Mouse (Mus musculus) liver, embryonic 14.5 days (tissue): Measurements from ENCODE around the gene Foxa1. TPM values are rescaled to one million over a fixed set of nuclear protein-coding genes. Genes with fewer than 3 reads are reported as not detected.

Source experiments
- ATAC-seq: fragments of 200-750 bp; cut with Nextera tagmentation; 2 replicates; pipeline ENCODE4 v1.8.0; 2017; ENCODE audit warnings: moderate number of reproducible peaks, mild to moderate bottlenecking, moderate library complexity; ENCODE audit not compliant: insufficient read depth
- DNase-seq, 3 experiments: peaks; one replicate each; pipeline ENCODE4 v3.0.0-alpha.2; 2012 to 2013; ENCODE audit warnings: low read depth in 3 of 3, low spot score in 3 of 3
- H3K27ac ChIP-seq: fragments of 300-500 bp; sonication (generic); 2 replicates; pipeline ENCODE4 v1.5.1; 2014; ENCODE audit warnings: moderate library complexity, mild to moderate bottlenecking, control low read depth, inconsistent platforms
- H3K27me3 ChIP-seq: fragments of 300-500 bp; sonication (generic); 2 replicates; pipeline ENCODE4 v1.6.1; 2014; ENCODE audit warnings: mild to moderate bottlenecking, low read length, moderate library complexity; ENCODE audit not compliant: control insufficient read depth, insufficient read depth
- H3K36me3 ChIP-seq: fragments of 300-500 bp; sonication (generic); replicated peaks from 2 replicates; pipeline ENCODE4 v1.6.1; 2014; ENCODE audit warnings: low read depth; ENCODE audit not compliant: control insufficient read depth, insufficient read depth
- H3K4me1 ChIP-seq, 2 experiments: fragments of 200-500 bp in 1 of 2; fragments of 300-500 bp in 1 of 2; sonication (generic) in 1 of 2; replicated peaks; 2 replicates each; pipeline ENCODE4 v1.6.1; 2012 to 2014; ENCODE audit warnings: antibody characterized with exemption in 1 of 2, inconsistent platforms in 1 of 2, low read length in 1 of 2; ENCODE audit not compliant: control insufficient read depth in 2 of 2, insufficient read depth in 2 of 2
- H3K4me2 ChIP-seq: fragments of 300-500 bp; sonication (generic); 2 replicates; pipeline ENCODE4 v1.6.1; 2014; ENCODE audit warnings: low read depth, mild to moderate bottlenecking, control low read depth, moderate library complexity
- H3K4me3 ChIP-seq, 2 experiments: fragments of 200-500 bp in 1 of 2; fragments of 300-500 bp in 1 of 2; sonication (generic) in 1 of 2; 2 replicates each; pipeline ENCODE4 v1.5.1; 2012 to 2014; ENCODE audit warnings: low read depth in 2 of 2, low read length in 2 of 2, mild to moderate bottlenecking in 2 of 2, control low read depth in 1 of 2, inconsistent platforms in 1 of 2, moderate library complexity in 1 of 2; ENCODE audit not compliant: insufficient read depth in 1 of 2
- H3K9ac ChIP-seq: fragments of 300-500 bp; sonication (generic); replicated peaks from 2 replicates; pipeline ENCODE4 v1.6.1; 2014; ENCODE audit warnings: mild to moderate bottlenecking, control low read depth, moderate library complexity
- H3K9me3 ChIP-seq: fragments of 300-500 bp; sonication (generic); 2 replicates; pipeline ENCODE4 v1.6.1; 2016; ENCODE audit warnings: low read length, mixed read lengths; ENCODE audit not compliant: control insufficient read depth
- CTCF ChIP-seq: IDR thresholded peaks from 2 replicates; pipeline ENCODE4 v1.5.1; 2016; ENCODE audit warnings: antibody characterized with exemption, low read depth, control low read depth
- EP300 ChIP-seq: IDR thresholded peaks from 2 replicates; pipeline ENCODE4 v1.6.1; 2016; ENCODE audit warnings: antibody characterized with exemption, low read depth
- WGBS: fragments of 180-500 bp; shearing (Covaris S2); extraction: QIAGEN DNeasy Blood & Tissue Kit; methylation state at CpG from one replicate; pipeline ENCODE4 v1.1.7; 2014; ENCODE audit not compliant: insufficient replicate concordance; 5-methylcytosine and 5-hydroxymethylcytosine counted together
- polyA plus RNA-seq, 2 experiments: library from polyadenylated mRNA; depleted of rRNA in 1 of 2; stranded (reverse) in 1 of 2; unstranded in 1 of 2; fragments of >200 nt; fragmentation: Nextera tagmentation in 1 of 2; extraction: Ambion mirVana in 1 of 2; gene quantifications; 2 replicates each; pipeline versions ENCODE4 v1.2.1 to v1.2.3; 2012 to 2014

The Foxa1 gene
- polyA plus RNA-seq, 2 experiments: 0.63 to 2.0 TPM

DNA sequence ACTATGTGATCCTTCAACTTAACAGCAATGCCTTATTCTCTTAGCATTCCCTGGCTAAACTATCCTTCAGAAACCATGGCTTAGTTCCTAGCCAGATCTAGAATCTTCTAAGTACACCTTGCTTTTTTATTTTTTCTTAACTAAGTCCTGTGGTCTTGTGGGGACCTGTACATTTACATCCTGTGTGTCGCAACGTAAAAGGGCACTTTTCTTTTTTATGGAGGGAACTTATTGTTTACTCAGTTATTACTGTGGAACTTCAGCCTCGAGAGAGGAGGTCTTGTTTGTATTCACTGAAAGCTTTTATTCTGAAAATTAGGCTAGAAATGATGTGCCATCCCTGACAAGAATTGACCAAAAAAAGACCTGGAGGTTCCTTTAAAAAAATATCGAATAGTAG is 18.4 kb downstream of the Foxa1 start:
- Histone ChIP-seq H3K9me3 (no peaks in the 10 kb centered on the region), H3K27me3 (no peaks in the 10 kb centered on the region; the same call in none of the 2 replicates), H3K4me3 (no peak overlapping the region), H3K27ac (no peak overlapping the region), H3K4me2 (no peak overlapping the region), H3K4me1 (no peaks in the 10 kb centered on the region), H3K9ac (no peak overlapping the region), H3K36me3 (no peaks in the 10 kb centered on the region)
- no peak for DNase-seq
- 39% methylated on average over 4 of the region's 4 CpGs for WGBS
- no peak for TF ChIP-seq CTCF
- TF ChIP-seq EP300: no peak
- no peak for ATAC-seq

DNA sequence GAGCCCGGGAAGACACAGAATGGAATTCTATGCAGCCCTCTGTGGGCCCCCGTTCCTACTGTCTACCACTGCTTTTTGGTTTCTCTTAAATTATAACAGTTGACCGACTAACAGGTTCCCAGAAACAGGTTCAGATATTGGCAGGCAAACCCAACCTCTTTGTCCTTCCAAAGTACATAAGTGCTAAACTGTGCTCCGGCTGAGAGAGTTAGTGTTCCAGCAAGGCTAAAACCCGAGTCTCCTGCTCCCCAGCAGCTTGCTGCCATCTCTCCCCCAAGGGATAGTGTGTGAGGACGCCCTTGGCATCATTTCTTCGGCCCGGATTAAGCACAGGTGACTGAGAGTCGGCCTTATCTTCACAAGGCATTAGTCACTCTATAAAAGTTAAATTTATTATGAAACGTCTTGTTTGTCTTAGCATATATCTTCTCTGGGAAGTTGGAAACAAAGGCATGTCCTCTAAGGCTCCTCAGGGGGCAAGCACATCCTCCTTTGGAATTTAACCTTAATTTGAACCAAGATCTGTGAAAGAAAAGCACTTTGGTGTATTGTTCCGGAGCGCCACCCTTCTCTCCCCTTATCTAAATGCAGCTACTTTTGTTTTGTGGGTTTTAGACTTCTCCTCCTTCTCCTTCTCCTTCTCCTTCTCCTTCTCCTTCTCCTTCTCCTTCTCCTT is 30.9 kb downstream of the Foxa1 start:
- H3K4me3 ChIP-seq: no peak overlapping the region
- H3K9me3 ChIP-seq: no peaks in the 10 kb centered on the region
- DNase-seq: no peak
- TF ChIP-seq EP300 (no peak), CTCF (no peak)
- no peak overlapping the region for H3K27ac ChIP-seq
- H3K4me2 ChIP-seq: no peak overlapping the region
- no peaks in the 10 kb centered on the region for H3K4me1 ChIP-seq
- H3K36me3 ChIP-seq: no peaks in the 10 kb centered on the region
- 43% methylated on average over 12 of the region's 12 CpGs for WGBS
- no peak for ATAC-seq
- no peak overlapping the region for H3K9ac ChIP-seq
- H3K27me3 ChIP-seq: no peaks in the 10 kb centered on the region

DNA sequence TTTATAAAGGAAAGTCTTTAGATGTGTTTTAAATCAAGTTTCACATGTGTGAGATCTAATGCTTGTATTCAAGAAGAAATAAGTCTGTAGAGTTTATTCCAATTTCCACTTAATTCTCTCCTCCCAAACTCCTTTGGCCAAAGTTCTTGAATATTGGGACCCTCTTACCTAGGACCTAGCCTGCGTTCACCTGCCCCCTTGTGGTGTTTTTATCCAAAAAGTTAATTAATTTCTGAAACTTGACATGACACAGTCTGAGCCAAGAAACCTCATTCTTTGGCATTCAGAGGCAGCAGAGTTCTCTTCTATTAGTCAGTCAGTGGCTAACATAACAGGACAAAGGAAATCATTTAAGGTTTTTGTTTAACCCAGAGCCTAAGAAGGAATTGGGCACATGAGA is 32.2 kb downstream of the Foxa1 start:
- Histone ChIP-seq H3K4me3 (no peak overlapping the region), H3K36me3 (no peaks in the 10 kb centered on the region), H3K4me1 (no peaks in the 10 kb centered on the region), H3K27me3 (no peaks in the 10 kb centered on the region), H3K4me2 (no peak overlapping the region), H3K27ac (no peak overlapping the region), H3K9ac (no peak overlapping the region), H3K9me3 (no peaks in the 10 kb centered on the region)
- TF ChIP-seq EP300: no peak
- TF ChIP-seq CTCF: no peak
- ATAC-seq (no peak), DNase-seq (no peak)
- 29% methylated on average over 1 of the region's 1 CpGs for WGBS

GRCm38 (mm10) chr12:57511560-57511959 is 35.2 kb downstream of the Foxa1 start:
- WGBS: 54% methylated on average over 5 of the region's 5 CpGs

GRCm38 (mm10) chr12:57511127-57511526 is 35.6 kb downstream of the Foxa1 start:
- H3K4me3 ChIP-seq: no peak overlapping the region
- H3K27ac ChIP-seq: no peak overlapping the region
- 63% methylated on average over 4 of the region's 4 CpGs for WGBS
- H3K9ac ChIP-seq: no peak overlapping the region
- no peak for DNase-seq
- no peak overlapping the region for H3K4me2 ChIP-seq
- no peak for ATAC-seq
- no peaks in the 10 kb centered on the region for H3K36me3 ChIP-seq
- no peak for TF ChIP-seq EP300
- no peak for TF ChIP-seq CTCF
- H3K4me1 ChIP-seq: no peaks in the 10 kb centered on the region
- no peaks in the 10 kb centered on the region for H3K9me3 ChIP-seq
- H3K27me3 ChIP-seq: no peaks in the 10 kb centered on the region

More at GRCm38 (mm10) chr12:57511560-57511959, 35.2 kb downstream of the Foxa1 start:
- no peak for TF ChIP-seq CTCF
- no peak for TF ChIP-seq EP300
- Histone ChIP-seq H3K27me3 (no peaks in the 10 kb centered on the region), H3K36me3 (no peaks in the 10 kb centered on the region), H3K4me3 (no peak overlapping the region), H3K27ac (no peak overlapping the region), H3K4me1 (no peaks in the 10 kb centered on the region), H3K9ac (no peak overlapping the region), H3K9me3 (no peaks in the 10 kb centered on the region), H3K4me2 (no peak overlapping the region)
- no peak for DNase-seq
- no peak for ATAC-seq
